Comparison of ENCODE assay signal across 22 mouse cellular contexts in the genomic region with DNA sequence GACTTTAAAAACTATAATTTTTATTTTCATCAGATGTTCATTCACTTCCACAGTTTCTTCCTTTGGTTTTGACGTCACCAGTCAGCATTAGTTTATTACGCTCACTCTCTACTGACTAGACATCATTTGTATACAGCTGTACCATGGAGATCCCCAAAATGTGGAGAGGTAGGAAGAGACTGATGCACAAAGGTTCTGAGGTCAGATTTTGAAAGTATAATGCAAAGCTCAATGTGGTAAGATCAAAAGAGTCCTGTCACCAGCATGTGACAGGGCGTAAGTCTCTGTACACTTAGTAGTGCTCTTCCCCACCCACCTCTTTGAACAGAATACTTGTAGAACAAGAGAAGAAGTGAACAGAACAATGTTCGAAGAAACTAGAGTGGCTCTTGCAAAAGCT.
DNase-seq lines count a peak whose midpoint lies in the region; ATAC-seq and TF ChIP-seq lines count a peak whose summit lies in the region.
"Had no signal": no experiment of that assay in that cellular context is flagged by ENCODE, and none has a peak within 500 bp of the region (broad histone marks: within the 10 kb centered on the region; RNA-seq: fewer than 3 reads in every experiment).

No protein-coding gene starts in this region.

- H3K9me3 ChIP-seq in CH12.LX (replicated peaks; ENCODE audit: low read length): no peaks in the 10 kb centered on the region
- H3K9me3 ChIP-seq in kidney, embryonic 15.5 days (replicated peaks): no peaks in the 10 kb centered on the region
- H3K9me3 ChIP-seq: G1E had no signal

- TF ChIP-seq CTCF in CH12.LX (conservative IDR thresholded peaks at IDR 0.05 in 1 of 2, IDR thresholded peaks at IDR 0.05 in 1 of 2; ENCODE audit: low read depth in 2 of 2, low read length in 2 of 2): no peak
- no peak for TF ChIP-seq CTCF in heart, adult 2 months (IDR thresholded peaks at IDR 0.05)

- intact Hi-C loops in heart, adult 2 months (cut with DNase I): no loop called here

- no peak overlapping the region for H3K4me3 ChIP-seq in CH12.LX (replicated peaks in 1 of 3; ENCODE audit: low read depth in 2 of 3, low read length in 2 of 3, poor library complexity in 1 of 3)
- H3K4me3 ChIP-seq in heart, adult 2 months: no peak overlapping the region
- no peak overlapping the region for H3K4me3 ChIP-seq in kidney, embryonic 15.5 days (replicated peaks)

- in situ Hi-C loops in CH12.LX (cut with MboI; ENCODE audit: low pct_ligation_motif_present, low pct_unique_long_range_greater_than_20kb, low sequenced_read_pairs): no loop called here

- no peaks in the 10 kb centered on the region for H3K36me3 ChIP-seq in CH12.LX (replicated peaks in 1 of 2; ENCODE audit: control insufficient read depth in 1 of 2, insufficient read depth in 1 of 2, low read length in 1 of 2)
- peaks cover 13% of the 10 kb centered on the region for H3K36me3 ChIP-seq in heart, adult 2 months (ENCODE audit: control insufficient read depth, insufficient read depth, low read length)
- no peaks in the 10 kb centered on the region for H3K36me3 ChIP-seq in kidney, embryonic 15.5 days
- H3K36me3 ChIP-seq: G1E had no signal

- no peak overlapping the region for H3K9ac ChIP-seq in CH12.LX (ENCODE audit: insufficient read depth, low read depth)
- H3K9ac ChIP-seq in heart, adult 2 months (ENCODE audit: low read depth, low read length): no peak overlapping the region
- no peak overlapping the region for H3K9ac ChIP-seq in kidney, embryonic 15.5 days

- ATAC-seq in kidney, embryonic 15.5 days (replicated peaks; ENCODE audit: low FRiP score): no peak
- ATAC-seq: activated CD4-positive, CD25-positive, alpha-beta regulatory T cell, adult 4 months; CD4-positive, CD25-positive, alpha-beta regulatory T cell, adult 4 months; Patski had no signal

- peak overlapping the region; percentile 70; the same call in 1 of the 2 replicates for H3K4me2 ChIP-seq in CH12.LX (ENCODE audit: insufficient read depth, low read depth, poor library complexity, severe bottlenecking)
- H3K4me2 ChIP-seq in kidney, embryonic 15.5 days: no peak overlapping the region

- peak overlapping the region; percentile 81 for H3K27ac ChIP-seq in CH12.LX (ENCODE audit: insufficient read depth, low read depth)
- no peak overlapping the region for H3K27ac ChIP-seq in heart, adult 2 months
- no peak overlapping the region for H3K27ac ChIP-seq in kidney, embryonic 15.5 days

- H3K27me3 ChIP-seq in CH12.LX (replicated peaks): no peaks in the 10 kb centered on the region
- H3K27me3 ChIP-seq in heart, adult 2 months (ENCODE audit: control insufficient read depth, insufficient read depth, low read length): no peaks in the 10 kb centered on the region
- no peaks in the 10 kb centered on the region for H3K27me3 ChIP-seq in kidney, embryonic 15.5 days
- H3K27me3 ChIP-seq: Patski had no signal

- 90% methylated on average over 4 of the region's 4 CpGs for WGBS in heart, adult 2 months
- WGBS in kidney, embryonic 15.5 days: 93% methylated on average over 4 of the region's 4 CpGs

- peak; percentile 21 for DNase-seq in CD4-positive helper T cell, adult 2 months (ENCODE audit: low read depth, low spot score)
- DNase-seq in CH12.LX (ENCODE audit: extremely low read depth): no peak
- DNase-seq in naive thymus-derived CD4-positive, alpha-beta T cell, adult 2 months (ENCODE audit: low read depth): peak; percentile 22
- DNase-seq in kidney, postnatal 14 days: no peak
- no peak for DNase-seq in heart, adult 2 months
- DNase-seq: adrenal gland, adult 2 months; adrenal gland, adult 8-10 months; adrenal gland, postnatal 10 days; adrenal gland, postnatal 14 days; adrenal gland, postnatal 25 days; adrenal gland, postnatal 36 days; B cell, adult 2 months; cerebellum, adult 11 months; cerebellum, adult 11-12 months; cerebellum, adult 18-20 months; cerebellum, adult 2 months; cerebellum, adult 8-10 months had no signal

- H3K79me2 ChIP-seq in CH12.LX (replicated peaks; ENCODE audit: control insufficient read depth, extremely low read depth, insufficient read depth, poor library complexity, severe bottlenecking): no peaks in the 10 kb centered on the region
- peaks cover 4% of the 10 kb centered on the region for H3K79me2 ChIP-seq in heart, adult 2 months (replicated peaks; ENCODE audit: control insufficient read depth, insufficient read depth, low read length)

- dilution Hi-C loops in CH12.LX (cut with MboI; ENCODE audit: extremely low pct_ligation_motif_present, extremely low pct_unique_long_range_greater_than_20kb, low sequenced_read_pairs): no loop called here

- TF ChIP-seq RAD21 in CH12.LX (IDR thresholded peaks at IDR 0.05; ENCODE audit: low read depth, low read length): no peak

- peaks cover 24 to 48% of the 10 kb centered on the region in 2 experiments for H3K4me1 ChIP-seq in CH12.LX (ENCODE audit: control insufficient read depth in 1 of 2, insufficient read depth in 2 of 2)
- H3K4me1 ChIP-seq in heart, adult 2 months (ENCODE audit: control insufficient read depth, insufficient read depth, low read length): peaks cover 13% of the 10 kb centered on the region
- peaks cover 19% of the 10 kb centered on the region for H3K4me1 ChIP-seq in kidney, embryonic 15.5 days

- TF ChIP-seq EP300 in CH12.LX (IDR thresholded peaks at IDR 0.05; ENCODE audit: low read length): no peak
- TF ChIP-seq EP300 in heart, adult 2 months (IDR thresholded peaks at IDR 0.05; ENCODE audit: insufficient read depth, low read depth, low read length): no peak

- no peak for TF ChIP-seq POLR2A in CH12.LX (IDR thresholded peaks at IDR 0.05; ENCODE audit: low read depth, low read length)
- no peak for TF ChIP-seq POLR2A in heart, adult 2 months (IDR thresholded peaks at IDR 0.05; ENCODE audit: insufficient read depth, low read depth, low read length)

TF ChIP-seq in CH12.LX, 34 proteins besides CTCF, POLR2A, EP300 and RAD21:
- TF ChIP-seq ZKSCAN1 (IDR thresholded peaks at IDR 0.05; ENCODE audit: borderline replicate concordance, low read depth, low read length) (no peak), HCFC1 (IDR thresholded peaks at IDR 0.05; ENCODE audit: low read depth, low read length) (peak; percentile 26; the same call in 1 of the 2 replicates), BHLHE40 (IDR thresholded peaks at IDR 0.05; ENCODE audit: low read depth, low read length) (peak; percentile 88), IRF4 (IDR thresholded peaks at IDR 0.05; ENCODE audit: low read depth, low read length) (peak; percentile 43; the same call in 1 of the 2 replicates), SMC3 (IDR thresholded peaks at IDR 0.05; ENCODE audit: low read depth, low read length) (0 out of 2 replicates have a peak, but pooled peaks have one; percentile 9), MYC (IDR thresholded peaks at IDR 0.05; ENCODE audit: low read depth, low read length) (peak; percentile 57; the same call in 1 of the 2 replicates), MXI1 (IDR thresholded peaks at IDR 0.05; ENCODE audit: low read depth, low read length) (peak; percentile 45; the same call in 1 of the 2 replicates), NRF1 (IDR thresholded peaks at IDR 0.05; ENCODE audit: low read depth, low read length) (no peak), USF1 (IDR thresholded peaks at IDR 0.05; ENCODE audit: low read depth, low read length) (peak; percentile 19; the same call in 1 of the 2 replicates), SIN3A (IDR thresholded peaks at IDR 0.05; ENCODE audit: low read length) (no peak; the same call in 1 of the 2 replicates), ZC3H11A (IDR thresholded peaks at IDR 0.05; ENCODE audit: low read depth, low read length) (no peak), USF2 (conservative IDR thresholded peaks at IDR 0.05; ENCODE audit: low read depth, low read length) (no peak), TBP (conservative IDR thresholded peaks at IDR 0.05; ENCODE audit: low read depth, low read length) (0 out of 2 replicates have a peak, but pooled peaks have one; percentile 11), POLR2AphosphoS2 (IDR thresholded peaks at IDR 0.05; ENCODE audit: low read depth, low read length) (no peak), MEF2A (IDR thresholded peaks at IDR 0.05; ENCODE audit: borderline replicate concordance, low read depth, low read length) (no peak; the same call in 1 of the 2 replicates), JUN (IDR thresholded peaks at IDR 0.05; ENCODE audit: insufficient read depth, low read depth, low read length) (no peak), ETS1 (conservative IDR thresholded peaks at IDR 0.05; ENCODE audit: low read depth, low read length) (peak; percentile 90), NELFE (IDR thresholded peaks at IDR 0.05; ENCODE audit: low read depth, low read length) (no peak), CHD2 (IDR thresholded peaks at IDR 0.05; ENCODE audit: low read length) (no peak), KAT2A (IDR thresholded peaks at IDR 0.05; ENCODE audit: insufficient replicate concordance, low read length) (no peak), ELF1 (IDR thresholded peaks at IDR 0.05; ENCODE audit: low read depth, low read length) (no peak), PAX5 (IDR thresholded peaks at IDR 0.05; ENCODE audit: low read length) (no peak), ZMIZ1 (IDR thresholded peaks at IDR 0.05; ENCODE audit: low read depth, low read length) (no peak), ZNF384 (IDR thresholded peaks at IDR 0.05; ENCODE audit: low read depth, low read length) (no peak), JUND (conservative IDR thresholded peaks at IDR 0.05; ENCODE audit: low read depth, low read length) (no peak), TCF12 (IDR thresholded peaks at IDR 0.05; ENCODE audit: low read depth, low read length) (no peak), UBTF (IDR thresholded peaks at IDR 0.05; ENCODE audit: low read depth, low read length) (no peak)

Comparison
In these comparisons a context has a peak if more than half of its experiments do, and no peak if none do; other contexts are left out.
1. DNase-seq: peak in CD4-positive helper T cell, adult 2 months (single experiment) and naive thymus-derived CD4-positive, alpha-beta T cell, adult 2 months (single experiment); none in CH12.LX (single experiment), kidney, postnatal 14 days (single experiment) and heart, adult 2 months (0 of 2).